Mouse (Mus musculus): ENCODE measurements around the gene Ankrd16.

DNA sequence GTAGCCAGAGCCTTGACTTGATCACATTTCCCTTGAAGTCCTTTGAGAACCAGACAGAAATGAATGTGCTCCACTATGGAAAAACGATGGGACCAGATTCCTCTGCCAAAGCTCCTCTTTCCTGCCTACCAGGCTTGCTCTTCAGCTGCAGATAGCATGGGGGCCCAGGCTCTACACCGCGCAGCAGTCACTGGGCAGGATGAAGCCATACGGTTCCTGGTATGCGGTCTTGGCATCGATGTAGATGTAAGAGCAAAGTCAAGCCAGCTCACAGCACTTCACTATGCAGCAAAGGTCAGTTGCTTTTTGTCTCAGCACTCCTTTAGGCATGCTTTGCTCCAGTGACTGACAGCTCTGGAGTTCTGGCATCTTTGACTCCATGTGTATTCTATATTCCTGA lies 6.5 kb downstream of the Ankrd16 start:
- TF ChIP-seq POLR2A (IDR thresholded peaks at IDR 0.05; ENCODE audit: low read depth, low read length), result no peak
- TF ChIP-seq CTCF (IDR thresholded peaks at IDR 0.05; ENCODE audit: borderline replicate concordance, insufficient read depth, low read length), result no peak

Measured in embryonic fibroblast, embryonic 13.5 days (primary cell).